Mouse (Mus musculus) adrenal gland, postnatal 36 days (tissue): ENCODE data around the gene Srgap1. TPM values are rescaled to one million over a fixed set of nuclear protein-coding genes. Genes with fewer than 3 reads are reported as not detected.

Experiments used
- DNase-seq, 2 experiments: peaks; one replicate each; pipeline ENCODE4 v3.0.0; 2021; ENCODE audit warnings: mixed read lengths in 1 of 2
- total RNA-seq, 2 experiments: library from RNA; stranded (reverse); gene quantifications; 2 replicates each; pipeline ENCODE4 v1.2.3; 2021

Srgap1 gene
- total RNA-seq, 2 experiments from 2014 or later: 1.9 to 3.5 TPM

DNA sequence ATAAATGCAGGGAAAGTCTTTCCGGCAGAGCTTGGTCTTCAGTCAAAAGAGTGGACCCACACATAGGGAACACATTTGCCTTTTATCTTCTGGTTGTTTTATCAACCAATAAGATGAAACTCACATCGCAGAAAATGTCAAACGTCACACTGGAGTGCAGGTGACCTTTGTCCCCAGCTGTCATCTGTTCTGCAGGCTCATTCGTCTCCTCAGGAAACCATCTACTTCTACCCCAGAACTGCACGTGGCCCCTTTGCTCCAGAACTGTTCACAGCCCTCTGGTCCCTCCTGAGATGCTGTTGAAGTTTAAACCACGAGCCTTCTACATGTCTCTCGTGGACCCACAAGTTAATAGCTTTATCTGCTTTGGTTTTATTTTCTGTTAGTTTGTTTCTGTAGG, 168.3 kb downstream of the Srgap1 start:
- DNase-seq: no peak

DNA sequence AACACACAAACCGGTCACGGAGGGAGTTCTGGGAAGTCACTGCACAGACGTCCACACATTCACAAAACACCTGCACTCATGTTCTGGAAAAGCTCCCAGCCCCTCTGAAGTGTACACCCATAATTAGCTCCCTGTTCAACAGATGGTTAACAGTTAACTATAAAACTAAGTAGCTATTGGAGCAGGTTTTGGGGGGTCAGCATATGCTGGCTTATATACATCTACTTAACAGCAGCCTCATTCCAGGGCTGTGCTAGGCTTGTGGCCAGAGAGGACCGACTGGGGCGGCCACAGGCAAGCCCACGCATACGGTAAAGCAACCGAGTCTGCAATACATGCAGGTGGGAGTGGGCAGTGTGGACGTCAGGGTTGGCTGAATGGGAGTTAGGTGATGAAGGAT, 169.2 kb downstream of the Srgap1 start:
- no peak for DNase-seq

GRCm38 (mm10) chr10:121873063-121873489, 174.0 kb downstream of the Srgap1 start:
- DNase-seq: no peak

DNA sequence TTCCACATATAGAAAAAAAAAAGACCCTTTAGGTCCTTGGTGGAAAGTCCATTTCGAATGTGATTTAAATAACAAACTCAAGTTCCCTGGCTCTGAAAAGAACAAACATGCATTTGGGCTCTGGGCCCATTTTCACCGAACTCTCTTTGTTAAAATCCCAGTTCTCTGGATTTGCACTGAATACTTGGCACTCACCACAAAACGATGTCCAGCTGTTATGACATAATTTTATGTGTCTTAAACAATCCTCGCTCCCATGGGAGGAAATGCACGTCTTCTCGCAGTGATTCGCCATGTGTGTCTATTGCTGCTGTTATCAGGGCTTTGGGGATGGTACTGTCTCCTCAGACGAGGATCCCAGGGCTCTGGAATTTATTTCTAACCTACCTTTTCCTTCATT, 177.2 kb downstream of the Srgap1 start:
- DNase-seq: no peak

GRCm38 (mm10) chr10:121868255-121868654, 178.9 kb downstream of the Srgap1 start:
- no peak for DNase-seq

DNA sequence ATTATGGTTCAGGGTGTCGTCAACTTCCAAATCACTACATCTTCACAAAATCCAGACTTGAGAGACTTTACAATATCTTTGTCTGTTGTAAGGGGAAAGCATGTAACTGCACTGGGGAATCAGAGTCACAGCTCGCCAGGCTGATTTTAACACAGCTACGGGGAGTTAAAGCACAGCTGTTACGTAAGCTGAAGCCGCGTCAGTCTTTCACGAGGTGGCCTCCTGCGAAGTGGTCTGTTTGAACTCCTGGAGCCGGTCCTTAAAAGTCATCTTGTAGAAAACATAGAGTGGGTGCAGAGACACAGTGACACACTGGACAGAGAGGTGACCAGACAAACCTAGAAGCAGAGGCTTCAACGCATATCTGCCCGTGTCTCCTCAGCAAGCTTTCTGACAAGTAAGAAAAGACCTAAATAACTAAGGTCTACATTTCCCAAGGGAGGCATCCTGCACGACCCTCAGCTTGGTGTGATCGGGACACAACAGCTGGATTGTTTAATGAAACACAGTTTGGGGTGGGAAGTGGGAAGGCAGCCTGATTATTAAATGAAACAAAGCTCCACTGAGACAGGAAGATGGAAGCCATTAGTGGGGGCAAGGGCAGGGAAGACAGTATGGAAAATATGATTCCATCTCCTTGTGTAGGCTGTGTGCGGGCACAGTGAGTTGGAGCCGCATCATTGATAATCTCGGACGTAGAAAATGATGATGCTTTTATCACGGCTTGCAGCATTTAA, 181.4 kb downstream of the Srgap1 start:
- DNase-seq: no peak

DNA sequence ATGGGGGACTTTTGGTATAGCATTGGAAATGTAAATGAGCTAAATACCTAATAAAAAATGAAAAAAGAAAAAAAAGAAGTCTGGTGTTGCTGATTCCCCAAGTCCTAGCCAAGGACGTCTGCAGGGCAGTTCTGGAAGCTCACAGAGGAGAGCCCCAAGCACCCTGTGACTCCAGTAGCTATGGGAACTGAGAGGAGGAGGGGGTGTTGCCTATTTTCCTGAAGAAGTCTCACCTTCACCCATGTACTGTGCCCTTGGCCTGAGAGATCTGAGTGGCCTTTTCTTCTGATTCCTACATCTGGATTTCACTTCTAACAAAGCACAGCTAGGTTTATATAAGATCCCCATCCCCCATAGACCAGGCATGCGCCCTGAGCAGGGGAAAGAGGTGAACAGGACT, 186.2 kb downstream of the Srgap1 start:
- DNase-seq: no peak

DNA sequence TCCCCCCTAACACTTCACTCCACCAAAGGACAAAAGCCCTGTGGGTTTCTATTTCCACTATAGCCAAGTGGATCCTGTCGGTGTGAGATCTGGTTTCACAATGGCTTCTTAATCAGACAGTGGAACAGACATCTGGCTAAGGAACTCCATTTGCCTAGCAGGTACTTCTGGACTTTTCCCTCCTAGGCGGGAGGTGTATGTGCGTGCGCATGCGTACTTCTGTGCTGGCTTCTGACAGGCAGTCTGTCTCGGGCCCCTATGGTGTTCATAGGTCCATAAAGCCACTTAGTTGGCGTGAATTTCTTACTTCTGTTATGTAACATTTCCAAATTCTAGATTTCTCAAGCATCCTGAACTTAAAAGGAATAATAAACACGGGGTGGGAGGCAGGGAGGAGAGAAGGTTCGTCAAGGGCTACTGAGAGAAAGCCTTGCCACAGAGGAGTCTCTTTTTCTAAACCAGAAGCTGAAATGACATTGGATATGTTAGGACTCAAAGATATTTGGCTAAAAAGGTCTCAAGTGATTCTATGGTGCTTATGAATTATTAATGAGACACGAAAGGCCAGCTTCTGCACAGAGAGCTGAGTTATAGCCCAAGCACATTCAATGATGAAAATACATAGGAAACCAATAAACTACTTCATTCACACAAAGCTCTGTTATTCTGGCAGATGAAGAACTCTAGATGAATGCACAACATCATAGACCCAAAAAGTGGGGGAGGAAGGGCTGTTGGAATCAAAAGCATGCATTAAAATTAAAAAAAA, 187.1 kb downstream of the Srgap1 start:
- no peak for DNase-seq

DNA sequence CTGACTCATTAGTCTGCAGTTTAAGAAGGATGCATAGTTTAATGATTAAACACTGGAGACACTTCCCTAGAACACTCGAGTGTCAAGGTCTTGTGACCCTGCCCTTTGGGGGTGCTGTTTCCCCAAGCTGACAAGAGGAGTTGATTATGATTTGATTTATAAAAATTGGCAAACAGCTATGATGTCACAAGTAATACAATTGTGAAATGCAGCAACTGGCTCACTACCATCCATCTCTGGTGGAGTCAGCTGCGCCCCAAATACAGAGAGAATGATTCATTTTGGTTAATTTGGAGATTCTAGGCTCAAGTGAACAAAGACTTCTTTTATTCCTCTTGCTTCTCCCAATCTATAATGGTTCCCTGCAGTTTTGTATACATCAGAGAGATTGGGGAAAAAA, 188.2 kb downstream of the Srgap1 start:
- peak in 1 of 2 experiments; percentile 32 for DNase-seq

GRCm38 (mm10) chr10:121858086-121858485, 189.0 kb downstream of the Srgap1 start:
- no peak for DNase-seq

DNA sequence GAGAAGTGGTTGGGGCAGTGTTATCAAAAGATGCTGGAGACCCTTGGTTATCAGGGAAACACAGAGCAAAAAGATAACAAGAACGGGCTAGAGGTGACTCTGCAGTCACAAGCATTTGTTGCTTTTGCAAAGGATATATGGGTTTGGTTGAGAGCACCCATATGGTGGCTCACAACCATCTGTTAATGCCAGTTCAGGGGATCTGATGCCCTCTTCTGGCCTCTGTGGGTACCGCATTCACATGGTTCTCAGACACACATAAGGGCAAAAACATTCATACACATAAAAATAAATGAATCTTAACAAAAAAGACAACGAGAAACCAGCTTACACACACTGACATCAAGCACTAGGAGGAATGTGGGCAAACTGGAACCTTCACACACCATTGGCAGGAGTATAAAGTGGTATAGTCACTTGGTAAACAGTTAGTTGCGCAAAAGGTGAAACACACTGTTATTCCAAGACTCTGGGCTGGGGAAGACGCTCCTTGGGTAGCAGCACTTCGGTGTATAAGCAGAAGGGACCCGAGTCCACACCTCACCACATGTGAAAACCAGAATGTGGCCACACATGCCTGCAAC, 191.2 kb downstream of the Srgap1 start:
- no peak for DNase-seq

DNA sequence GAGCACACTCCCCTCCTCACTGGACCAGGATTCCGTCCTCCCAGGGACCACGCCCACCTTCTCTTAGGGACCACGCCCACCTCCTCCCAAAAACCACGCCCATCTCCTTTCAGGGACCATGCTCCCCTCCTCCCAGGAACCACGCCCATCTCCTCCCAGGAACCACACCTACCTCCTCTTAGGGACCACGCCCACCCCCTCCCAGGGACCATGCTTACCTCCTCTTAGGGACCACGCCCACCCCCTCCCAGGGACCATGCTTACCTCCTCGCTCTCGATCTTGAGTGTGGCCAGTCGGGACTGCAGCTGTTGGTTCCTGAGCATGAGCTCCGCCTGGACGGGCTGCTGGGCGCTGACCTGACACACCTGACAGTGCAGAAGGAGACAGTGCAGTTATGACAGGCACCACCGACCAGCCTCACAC, 193.7 kb downstream of the Srgap1 start:
- DNase-seq: no peak

DNA sequence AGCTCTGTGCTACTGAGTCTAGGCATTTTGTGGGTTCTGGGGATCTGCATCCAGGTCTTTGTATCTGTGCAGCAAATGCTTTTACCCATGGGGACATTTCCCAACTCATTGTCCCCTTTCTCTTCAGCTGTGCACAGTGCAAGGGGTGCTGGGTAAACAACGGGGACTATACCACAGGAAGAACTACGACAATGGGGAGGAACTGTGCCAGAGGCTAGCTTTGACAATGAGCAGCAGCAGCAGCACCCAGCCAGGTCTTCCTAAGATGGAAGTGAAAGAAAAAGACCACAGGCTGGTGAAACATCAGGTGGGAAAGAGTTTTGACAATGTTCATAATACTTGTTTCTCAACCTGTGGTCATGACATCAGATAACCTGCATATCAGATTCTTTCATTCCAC, 197.6 kb downstream of the Srgap1 start:
- DNase-seq: no peak

- no peak for DNase-seq
Measured at GRCm38 (mm10) chr10:121845677-121846076, 201.4 kb downstream of the Srgap1 start.

DNA sequence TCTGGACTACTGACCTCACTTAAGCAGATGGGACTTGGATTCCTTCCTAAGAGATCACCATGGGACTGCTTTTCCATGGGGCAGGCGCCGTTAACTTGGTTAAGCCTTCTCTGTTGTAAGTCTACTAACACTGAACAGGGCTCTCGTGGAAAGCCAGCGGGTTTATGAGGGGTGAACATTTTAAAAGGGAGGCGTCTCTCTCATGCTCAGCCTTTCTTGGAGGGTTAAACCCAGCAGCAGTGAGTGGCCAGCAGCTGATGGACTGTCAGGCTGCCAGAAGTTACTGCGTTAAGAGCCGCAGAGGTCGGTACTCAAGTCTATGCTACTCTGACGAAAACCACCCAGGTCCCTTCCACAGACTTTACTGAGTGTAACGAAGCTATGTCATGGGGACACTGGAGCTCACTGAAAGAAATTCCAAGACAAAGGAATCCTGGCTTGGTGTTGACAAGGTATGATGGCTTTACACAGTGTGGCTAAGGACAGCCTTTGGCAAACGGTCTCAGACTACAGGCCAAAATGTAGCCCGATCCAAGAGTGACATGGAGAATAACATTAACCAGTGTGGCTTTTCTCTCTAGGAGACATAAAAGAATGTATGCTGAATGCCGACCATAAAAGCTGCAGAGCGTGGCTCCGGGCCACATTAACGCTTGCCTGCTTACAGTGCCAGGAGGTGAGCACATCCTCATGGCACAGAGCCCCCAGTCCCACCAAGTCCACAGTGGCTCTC, 209.8 kb downstream of the Srgap1 start:
- DNase-seq: peak in 1 of 2 experiments; percentile 12

GRCm38 (mm10) chr10:121836507-121837165, 210.5 kb downstream of the Srgap1 start:
- DNase-seq: peak; percentile 85

DNA sequence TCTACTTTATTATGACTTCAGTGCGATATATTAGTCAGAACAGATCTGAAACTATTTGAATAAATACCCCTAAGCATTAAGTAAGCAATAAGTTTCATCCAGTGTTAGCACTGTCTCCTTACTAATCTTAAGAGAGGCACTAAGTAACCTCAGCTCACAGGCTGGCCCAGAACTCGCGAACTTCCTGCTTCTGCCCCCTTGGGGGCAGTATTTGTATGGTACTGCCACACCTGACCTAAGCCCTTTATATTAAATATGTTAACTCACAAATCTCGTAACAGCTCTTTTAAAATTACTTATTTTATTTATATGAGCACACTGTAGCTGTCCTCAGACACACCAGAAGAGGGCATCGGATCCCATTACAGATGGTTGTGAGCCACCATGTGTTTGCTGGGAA, 213.7 kb downstream of the Srgap1 start:
- no peak for DNase-seq

GRCm38 (mm10) chr10:121830335-121831307, 216.5 kb downstream of the Srgap1 start:
- DNase-seq: no peak

DNA sequence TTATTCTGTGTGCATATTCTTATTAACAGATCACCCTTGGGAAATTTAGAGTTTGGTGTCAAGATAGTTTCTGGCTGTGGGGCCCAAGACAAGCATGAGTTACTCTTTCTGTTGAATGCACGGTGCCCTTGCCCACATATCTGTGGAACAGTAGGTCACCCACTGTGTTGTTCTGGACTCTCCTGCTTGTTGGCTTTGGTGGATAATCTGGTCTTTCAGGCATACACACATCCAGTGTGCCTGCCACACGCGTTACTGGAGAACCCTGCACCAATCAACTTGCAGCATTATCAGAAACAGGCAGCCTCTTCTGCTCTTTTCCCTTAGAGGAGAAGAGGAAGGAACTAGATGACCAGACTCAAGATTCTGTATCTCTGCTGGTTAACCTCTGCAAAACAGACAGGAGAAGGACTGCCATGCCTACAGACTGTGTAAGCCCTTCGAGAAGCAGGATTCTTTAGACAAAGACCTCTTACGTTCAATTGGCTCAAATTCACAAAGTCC, 217.3 kb downstream of the Srgap1 start:
- no peak for DNase-seq

- no peak for DNase-seq
Measured at GRCm38 (mm10) chr10:121829034-121829433, 218.1 kb downstream of the Srgap1 start.
